Mouse (Mus musculus) forebrain, embryonic 14.5 days (tissue): ENCODE data around the gene Prkar2a. TPM values are rescaled to one million over a fixed set of nuclear protein-coding genes. Genes with fewer than 3 reads are reported as not detected.

ENCODE experiments used
- ATAC-seq: fragments of 200-750 bp; cut with Nextera tagmentation; 2 replicates; pipeline ENCODE4 v1.8.0; 2017; ENCODE audit warnings: mild to moderate bottlenecking, moderate library complexity
- DNase-seq: peaks from one replicate; pipeline ENCODE4 v3.0.0-alpha.2; 2015; ENCODE audit warnings: low spot score
- H3K27ac ChIP-seq: fragments of 300-500 bp; sonication (generic); 2 replicates; pipeline ENCODE4 v1.5.1; 2014; ENCODE audit warnings: low read depth, mild to moderate bottlenecking, control low read depth, low read length, moderate library complexity
- H3K27me3 ChIP-seq: fragments of 300-500 bp; sonication (generic); replicated peaks from 2 replicates; pipeline ENCODE4 v1.6.1; 2014; ENCODE audit warnings: low read length, control low read depth, mixed read lengths; ENCODE audit not compliant: control insufficient read depth, insufficient read depth
- H3K36me3 ChIP-seq: fragments of 300-500 bp; sonication (generic); 2 replicates; pipeline ENCODE4 v1.6.1; 2014; ENCODE audit warnings: low read length, control low read depth; ENCODE audit not compliant: control insufficient read depth, insufficient read depth
- H3K4me1 ChIP-seq: fragments of 300-500 bp; sonication (generic); 2 replicates; pipeline ENCODE4 v1.6.1; 2014; ENCODE audit warnings: antibody characterized with exemption, low read length, control low read depth; ENCODE audit not compliant: control insufficient read depth, insufficient read depth
- H3K4me2 ChIP-seq: fragments of 300-500 bp; sonication (generic); 2 replicates; pipeline ENCODE4 v1.6.1; 2014; ENCODE audit warnings: mild to moderate bottlenecking, control low read depth, low read length
- H3K4me3 ChIP-seq: fragments of 300-500 bp; sonication (generic); 2 replicates; pipeline ENCODE4 v1.5.1; 2014; ENCODE audit warnings: low read depth, low read length, control low read depth
- H3K9ac ChIP-seq: fragments of 300-500 bp; sonication (generic); 2 replicates; pipeline ENCODE4 v1.6.1; 2014; ENCODE audit warnings: mild to moderate bottlenecking, low read length, control low read depth, moderate library complexity
- H3K9me3 ChIP-seq: fragments of 300-500 bp; sonication (generic); replicated peaks from 2 replicates; pipeline ENCODE4 v1.6.1; 2016; ENCODE audit warnings: low read length, control low read depth, mixed read lengths; ENCODE audit not compliant: control insufficient read depth
- WGBS: fragments of 180-500 bp; shearing (Covaris S2); extraction: QIAGEN DNeasy Blood & Tissue Kit; methylation state at CpG from one replicate; pipeline ENCODE4 v1.1.7; 2014; 5-methylcytosine and 5-hydroxymethylcytosine counted together
- polyA plus RNA-seq: library from polyadenylated mRNA; unstranded; fragments of >200 nt; fragmentation: Nextera tagmentation; extraction: Ambion mirVana; gene quantifications from 2 replicates; pipeline ENCODE4 v1.2.1, GENCODE M21; 2014

Gene Prkar2a
- polyA plus RNA-seq, 1 experiment from 2014 or later = 32.4 TPM

DNA sequence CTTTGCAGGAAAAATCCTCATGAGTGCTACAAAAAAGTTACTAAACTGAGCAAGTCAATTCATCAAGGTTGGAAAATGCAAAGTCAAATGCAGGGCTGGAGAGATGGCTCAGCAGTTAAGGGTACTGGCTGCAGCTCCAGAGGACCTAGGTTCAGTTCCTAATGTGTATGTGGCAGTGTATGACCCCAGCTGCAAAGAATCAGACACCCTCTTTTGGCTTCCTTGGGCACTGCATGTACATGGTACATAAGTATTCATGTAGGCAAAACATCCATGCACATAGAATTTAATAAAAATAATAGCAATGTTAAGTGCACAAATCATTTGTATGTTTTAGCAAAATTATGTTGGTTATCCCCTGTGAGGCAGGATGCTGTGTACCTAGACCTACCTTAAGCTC, 43.3 kb downstream of the Prkar2a start:
- ATAC-seq (no peak), DNase-seq (no peak)
- Histone ChIP-seq H3K4me1 (no peaks in the 10 kb centered on the region), H3K36me3 (peaks cover 45% of the 10 kb centered on the region), H3K9me3 (no peaks in the 10 kb centered on the region), H3K4me3 (no peak overlapping the region), H3K4me2 (no peak overlapping the region), H3K27me3 (no peaks in the 10 kb centered on the region), H3K27ac (no peak overlapping the region), H3K9ac (no peak overlapping the region)

DNA sequence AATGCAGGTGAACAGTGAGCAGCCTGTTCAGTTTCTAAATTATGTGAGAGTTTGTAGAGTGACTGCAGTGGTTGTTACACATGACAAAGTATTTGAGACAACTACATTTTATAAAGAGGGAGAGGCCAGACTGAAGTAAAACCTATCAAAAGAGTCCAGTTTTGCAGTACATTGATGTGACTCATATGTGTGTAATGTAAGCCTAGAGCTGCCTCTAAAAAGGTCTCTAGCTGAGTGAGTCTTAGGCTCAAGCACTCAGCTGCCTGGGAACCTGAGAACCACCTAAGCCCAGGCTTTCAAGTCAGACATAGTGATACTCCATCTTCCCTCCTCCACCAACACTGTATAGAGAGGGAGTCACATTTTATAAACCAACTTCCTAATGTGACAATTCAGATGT, 45.5 kb downstream of the Prkar2a start:
- no peak for ATAC-seq
- Histone ChIP-seq H3K36me3 (peaks cover 36% of the 10 kb centered on the region), H3K4me2 (no peak overlapping the region), H3K4me3 (no peak overlapping the region), H3K27ac (no peak overlapping the region), H3K4me1 (no peaks in the 10 kb centered on the region), H3K9me3 (no peaks in the 10 kb centered on the region), H3K9ac (no peak overlapping the region), H3K27me3 (no peaks in the 10 kb centered on the region)
- no peak for DNase-seq

DNA sequence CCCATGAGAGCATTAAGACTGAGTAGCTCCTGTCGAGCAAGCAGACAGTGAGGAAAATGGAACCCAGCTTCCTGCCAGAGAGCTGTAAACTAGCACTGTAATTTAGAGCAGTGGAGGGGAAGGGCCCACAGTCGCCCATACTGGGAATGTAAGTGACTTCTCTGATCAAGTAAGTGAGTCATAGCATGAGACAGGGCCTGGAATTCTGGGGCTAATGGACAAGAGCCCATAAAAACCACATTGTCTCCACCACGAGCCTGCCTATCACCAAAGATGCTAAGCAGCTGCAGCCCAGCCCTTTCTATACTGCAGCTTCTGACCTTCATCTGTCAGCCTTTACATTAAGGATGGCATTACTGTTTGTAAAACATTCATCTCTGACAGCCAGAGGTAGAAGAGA, 50.1 kb downstream of the Prkar2a start:
- Histone ChIP-seq H3K9ac (no peak overlapping the region), H3K36me3 (peaks cover 45% of the 10 kb centered on the region), H3K27me3 (no peaks in the 10 kb centered on the region), H3K4me2 (no peak overlapping the region), H3K4me1 (no peaks in the 10 kb centered on the region), H3K9me3 (no peaks in the 10 kb centered on the region), H3K4me3 (no peak overlapping the region), H3K27ac (no peak overlapping the region)
- WGBS = 62% methylated on average over 3 of the region's 3 CpGs
- no peak for ATAC-seq
- DNase-seq = no peak

GRCm38 (mm10) chr9:108740062-108740461, 50.9 kb downstream of the Prkar2a start:
- Histone ChIP-seq H3K9ac (no peak overlapping the region), H3K4me3 (no peak overlapping the region), H3K36me3 (peaks cover 43% of the 10 kb centered on the region), H3K27ac (no peak overlapping the region), H3K9me3 (no peaks in the 10 kb centered on the region), H3K27me3 (no peaks in the 10 kb centered on the region), H3K4me2 (no peak overlapping the region), H3K4me1 (no peaks in the 10 kb centered on the region)
- ATAC-seq (no peak), DNase-seq (peak; percentile 42)
- WGBS = 94% methylated on average over 1 of the region's 1 CpGs

DNA sequence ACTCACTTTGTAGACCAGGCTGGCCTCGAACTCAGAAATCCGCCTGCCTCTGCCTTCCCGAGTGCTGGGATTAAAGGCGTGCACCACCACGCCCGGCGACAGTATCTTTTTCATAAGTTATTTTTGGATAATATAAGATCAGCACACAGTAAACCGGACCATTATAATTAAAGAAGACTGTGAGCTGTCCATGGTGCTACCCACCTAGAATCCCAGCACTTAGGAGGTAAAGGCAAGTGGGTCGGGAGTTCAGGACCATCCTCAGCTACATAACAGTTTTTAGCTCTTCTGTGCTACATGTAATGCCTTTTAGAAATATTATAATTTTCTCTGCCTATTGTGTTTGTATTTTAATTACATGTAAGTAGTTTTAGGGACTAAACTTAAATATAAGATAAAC, 52.9 kb downstream of the Prkar2a start:
- ATAC-seq = no peak
- no peak overlapping the region for H3K9ac ChIP-seq
- no peak overlapping the region for H3K4me3 ChIP-seq
- H3K9me3 ChIP-seq = no peaks in the 10 kb centered on the region
- no peak overlapping the region for H3K27ac ChIP-seq
- DNase-seq = no peak
- H3K27me3 ChIP-seq = no peaks in the 10 kb centered on the region
- H3K36me3 ChIP-seq = peaks cover 54% of the 10 kb centered on the region
- H3K4me1 ChIP-seq = no peaks in the 10 kb centered on the region
- 93% methylated on average over 9 of the region's 9 CpGs for WGBS
- no peak overlapping the region for H3K4me2 ChIP-seq

DNA sequence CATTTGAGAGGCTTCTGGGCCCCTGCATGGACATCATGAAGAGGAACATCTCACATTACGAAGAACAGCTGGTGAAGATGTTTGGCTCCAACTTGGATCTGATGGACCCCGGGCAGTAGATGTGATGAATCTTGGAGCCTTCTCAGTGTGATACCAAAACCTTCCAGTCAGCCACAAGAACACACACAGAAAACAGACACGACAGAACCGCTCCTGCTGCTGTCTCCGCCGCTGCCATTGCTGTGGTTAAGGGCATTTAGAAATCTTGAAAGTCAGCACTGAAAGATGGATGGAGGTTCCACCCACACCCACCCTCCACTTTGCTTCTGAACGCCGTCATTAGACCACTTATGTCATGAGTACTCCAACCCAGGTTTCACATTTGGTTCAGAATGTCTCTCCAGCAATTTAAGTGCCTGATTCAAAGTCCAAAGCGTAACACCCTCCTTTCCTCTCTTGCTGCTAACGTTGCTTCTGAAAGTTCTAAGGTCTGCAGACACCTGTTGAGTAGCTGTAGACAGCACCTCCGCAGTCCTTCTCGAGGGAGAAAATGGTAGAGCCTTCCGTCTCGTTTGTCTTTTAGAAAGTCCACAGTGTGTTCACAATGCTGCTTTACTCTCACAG, 57.9 kb downstream of the Prkar2a start:
- no peak overlapping the region for H3K9ac ChIP-seq
- no peak overlapping the region for H3K27ac ChIP-seq
- no peaks in the 10 kb centered on the region for H3K4me1 ChIP-seq
- H3K27me3 ChIP-seq = no peaks in the 10 kb centered on the region
- H3K4me2 ChIP-seq = no peak overlapping the region
- ATAC-seq = no peak
- no peak overlapping the region for H3K4me3 ChIP-seq
- whole genome bisulfite sequencing = 92% methylated on average over 14 of the region's 14 CpGs
- DNase-seq = no peak
- peaks cover 68% of the 10 kb centered on the region for H3K36me3 ChIP-seq
- no peaks in the 10 kb centered on the region for H3K9me3 ChIP-seq

- WGBS = 73% methylated on average over 3 of the region's 3 CpGs
- peaks cover 61% of the 10 kb centered on the region for H3K36me3 ChIP-seq
- no peak overlapping the region for H3K27ac ChIP-seq
- H3K27me3 ChIP-seq = no peaks in the 10 kb centered on the region
- DNase-seq (no peak), ATAC-seq (no peak)
- no peak overlapping the region for H3K9ac ChIP-seq
- H3K4me1 ChIP-seq = no peaks in the 10 kb centered on the region
- H3K4me2 ChIP-seq = no peak overlapping the region
- no peak overlapping the region for H3K4me3 ChIP-seq
- H3K9me3 ChIP-seq = no peaks in the 10 kb centered on the region
Measured at GRCm38 (mm10) chr9:108747694-108748093, 58.6 kb downstream of the Prkar2a start.

GRCm38 (mm10) chr9:108748600-108749183, 59.6 kb downstream of the Prkar2a start:
- H3K27me3 ChIP-seq = no peaks in the 10 kb centered on the region
- H3K4me3 ChIP-seq = no peak overlapping the region
- no peak overlapping the region for H3K4me2 ChIP-seq
- no peaks in the 10 kb centered on the region for H3K9me3 ChIP-seq
- 76% methylated on average over 11 of the region's 11 CpGs for WGBS
- H3K36me3 ChIP-seq = peaks cover 52% of the 10 kb centered on the region
- H3K4me1 ChIP-seq = no peaks in the 10 kb centered on the region
- H3K27ac ChIP-seq = no peak overlapping the region
- ATAC-seq = no peak
- DNase-seq = no peak
- no peak overlapping the region for H3K9ac ChIP-seq

- no peak overlapping the region for H3K4me2 ChIP-seq
- peaks cover 34% of the 10 kb centered on the region for H3K36me3 ChIP-seq
- no peaks in the 10 kb centered on the region for H3K9me3 ChIP-seq
- no peak overlapping the region for H3K4me3 ChIP-seq
- no peak overlapping the region for H3K9ac ChIP-seq
- no peak for ATAC-seq
- 91% methylated on average over 11 of the region's 11 CpGs for WGBS
- H3K27me3 ChIP-seq = no peaks in the 10 kb centered on the region
- H3K4me1 ChIP-seq = no peaks in the 10 kb centered on the region
- DNase-seq = no peak
- H3K27ac ChIP-seq = no peak overlapping the region
Measured at GRCm38 (mm10) chr9:108750616-108751015, 61.5 kb downstream of the Prkar2a start.
